Mouse (Mus musculus): Measurements from ENCODE around the gene Krt76. TPM values are rescaled to one million over a fixed set of nuclear protein-coding genes. Genes with fewer than 3 reads are reported as not detected.

Gene Krt76
- not detected for total RNA-seq (2021)

GRCm38 (mm10) chr15:101892820-101893219 is at the start of gene Krt76:
Gene Krt76, minus strand, starts transcription at chr15:101892920.
- no peak for DNase-seq

- DNase-seq, result no peak
Observed at GRCm38 (mm10) chr15:101941948-101942347, 49.2 kb upstream of the Krt76 start.

DNA sequence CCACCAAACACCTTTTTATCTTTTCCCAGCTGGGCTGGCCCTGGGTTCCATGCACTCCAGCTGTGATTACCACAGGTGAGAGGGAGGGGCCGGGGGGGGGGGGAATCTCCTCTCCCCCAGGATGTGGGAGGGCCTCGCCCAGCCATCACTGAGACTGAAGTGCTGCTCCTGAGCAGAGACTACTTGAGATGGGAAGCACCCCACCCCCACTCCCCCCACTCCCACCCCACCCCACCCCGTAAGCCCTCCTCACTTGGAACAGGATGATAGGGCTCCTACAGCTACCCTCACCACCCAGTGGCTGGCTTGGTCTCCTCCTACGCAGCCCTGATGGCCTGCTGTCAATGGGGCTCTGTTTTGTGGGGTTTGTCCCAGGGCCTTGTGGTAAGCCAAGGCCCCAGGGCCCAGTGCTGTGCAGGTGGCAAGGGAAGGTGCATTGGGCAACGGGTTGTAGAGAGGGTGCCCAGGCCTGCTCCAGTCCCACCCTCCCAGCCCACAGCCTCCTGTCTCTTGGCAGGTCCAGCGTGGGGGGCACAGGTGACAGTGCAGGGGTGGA is 47.6 kb upstream of the Krt76 start, which contains the start of gene Krt79:
Gene Krt79 (minus strand): TSS at position 51 of the 556 bp plus-strand sequence.
- no peak for DNase-seq

GRCm38 (mm10) chr15:101938600-101939308 is 46.0 kb upstream of the Krt76 start:
- no peak for DNase-seq

GRCm38 (mm10) chr15:101933024-101933423 is 40.3 kb upstream of the Krt76 start:
- no peak for DNase-seq

GRCm38 (mm10) chr15:101929666-101930065 is 36.9 kb upstream of the Krt76 start:
- no peak for DNase-seq

GRCm38 (mm10) chr15:101929087-101929486 is 36.4 kb upstream of the Krt76 start:
- DNase-seq, result no peak

- no peak for DNase-seq
Observed at GRCm38 (mm10) chr15:101927340-101928080, 34.8 kb upstream of the Krt76 start.

DNA sequence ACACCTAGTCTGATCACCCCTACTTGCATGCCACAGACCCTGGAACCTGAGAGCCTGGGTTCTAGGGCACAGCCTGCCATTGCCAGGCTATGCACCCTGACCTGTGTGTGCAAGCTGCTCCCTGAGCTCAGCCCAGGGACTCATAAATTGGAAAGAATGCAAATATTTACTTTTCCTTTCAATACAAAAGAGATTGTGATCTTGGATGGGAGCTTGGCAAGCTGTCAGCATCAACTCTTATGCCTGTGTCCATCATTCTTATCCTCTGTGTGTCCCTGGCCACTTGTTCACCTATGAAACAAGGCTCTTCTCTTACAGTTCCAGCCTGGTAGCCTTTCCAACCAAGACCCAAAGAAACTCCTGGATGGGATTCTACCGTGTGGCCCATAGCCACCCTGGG is 32.3 kb upstream of the Krt76 start:
- no peak for DNase-seq

DNA sequence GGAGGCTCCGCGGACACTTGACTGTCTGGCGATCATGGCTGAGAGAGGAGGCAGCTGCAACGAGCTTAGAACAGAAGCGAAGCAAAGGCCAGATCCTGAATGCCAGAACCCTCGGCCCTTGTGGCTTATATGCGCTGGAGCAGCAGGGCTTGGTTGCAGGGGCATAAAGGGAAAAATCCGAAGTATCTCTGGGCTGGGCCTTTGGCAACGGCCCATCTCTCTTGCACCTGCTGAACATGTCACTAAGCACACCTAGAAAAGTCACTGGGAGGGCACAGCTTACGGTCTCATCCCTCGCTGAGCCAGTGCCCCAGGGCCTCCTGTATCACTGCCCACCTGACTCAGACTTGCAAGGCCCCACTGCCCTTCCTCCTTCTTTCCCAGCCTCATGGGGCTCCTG is 31.9 kb upstream of the Krt76 start, which contains the start of gene Krt4:
Gene Krt4 (minus strand): TSS at position 101 of the 400 bp plus-strand sequence.
- no peak for DNase-seq

DNA sequence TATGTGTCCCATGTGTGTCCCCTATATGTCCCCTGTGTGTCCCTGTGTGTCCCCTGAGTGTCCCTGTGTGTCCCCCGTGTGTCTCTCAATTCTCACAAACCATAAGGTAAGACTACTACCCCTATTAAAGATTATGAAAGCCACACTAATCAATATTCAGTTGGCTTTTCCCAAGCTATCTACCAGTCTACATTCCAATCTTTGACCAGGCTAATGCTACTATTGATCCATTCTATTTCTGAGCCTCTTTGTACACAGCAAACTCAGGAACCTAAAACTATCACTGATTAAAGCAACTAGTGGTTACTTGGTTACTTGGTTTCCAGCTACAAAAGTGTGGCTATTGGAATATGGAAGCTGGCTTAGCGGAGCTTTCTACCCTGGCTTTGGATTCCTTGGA is 29.6 kb upstream of the Krt76 start:
- DNase-seq, result no peak

DNA sequence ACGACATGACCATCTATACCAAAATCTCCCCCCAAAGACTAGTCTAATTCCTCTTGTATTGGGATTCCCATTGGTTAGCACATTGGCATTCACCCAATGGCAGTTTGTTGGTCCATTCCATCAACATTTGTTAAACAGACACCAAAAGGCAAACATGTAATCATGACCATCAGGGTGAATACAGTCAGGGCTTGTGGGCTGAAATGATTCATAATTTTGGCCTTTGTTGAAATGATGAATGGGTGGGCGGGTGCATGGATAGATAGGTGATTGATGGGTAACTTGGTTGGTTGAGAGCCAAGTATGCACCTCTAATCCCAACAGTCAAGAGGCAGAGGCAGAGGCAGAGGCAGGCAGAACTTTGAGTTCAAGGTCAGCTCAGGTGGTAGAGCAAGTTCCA is 23.4 kb upstream of the Krt76 start:
- DNase-seq, result no peak

DNA sequence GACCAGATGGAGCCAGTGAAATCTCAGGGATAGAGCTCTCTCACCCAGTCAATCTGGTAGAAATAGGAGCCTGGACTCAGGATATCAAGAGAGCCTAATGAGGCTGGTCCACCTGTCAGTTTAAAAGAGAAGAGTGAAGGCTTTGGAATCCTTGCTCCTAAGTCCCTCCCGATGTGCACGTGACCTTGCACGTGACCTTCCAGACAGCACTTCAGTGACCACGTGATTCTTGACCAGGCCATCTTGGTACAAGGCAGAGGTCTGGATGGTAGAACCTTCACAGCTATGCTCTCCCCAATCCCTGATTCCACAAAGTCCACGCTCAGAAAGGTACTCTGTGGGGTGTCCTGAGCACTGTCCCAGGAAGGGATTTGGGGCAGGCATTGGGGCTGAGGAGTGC is 12.1 kb upstream of the Krt76 start:
- no peak for DNase-seq

- no peak for DNase-seq
Observed at GRCm38 (mm10) chr15:101902171-101903149, 9.7 kb upstream of the Krt76 start.

GRCm38 (mm10) chr15:101895216-101895615 is 2.5 kb upstream of the Krt76 start:
- no peak for DNase-seq

DNA sequence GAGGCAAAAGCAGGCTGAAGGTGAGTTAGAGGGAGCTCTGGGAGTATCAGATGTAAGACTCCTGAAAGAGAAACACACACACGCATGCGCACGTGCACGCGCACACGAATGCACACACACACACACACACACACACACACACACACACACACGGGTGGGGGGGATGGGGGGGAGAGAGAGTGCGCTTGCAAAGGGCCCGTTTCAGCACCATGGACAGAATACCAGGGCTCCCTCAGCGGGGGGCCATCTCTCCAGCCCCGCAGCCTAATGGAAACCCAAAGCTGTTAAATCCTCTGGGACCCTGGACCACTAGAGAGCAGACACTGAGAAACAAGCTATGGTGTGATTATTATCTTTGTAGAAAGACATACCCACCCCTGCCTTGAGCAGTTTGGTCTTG is 12.9 kb downstream of the Krt76 start:
- no peak for DNase-seq

- DNase-seq, result no peak
Observed at GRCm38 (mm10) chr15:101878041-101878440, 14.7 kb downstream of the Krt76 start.

- no peak for DNase-seq
Observed at GRCm38 (mm10) chr15:101874383-101874782, 18.3 kb downstream of the Krt76 start.

DNA sequence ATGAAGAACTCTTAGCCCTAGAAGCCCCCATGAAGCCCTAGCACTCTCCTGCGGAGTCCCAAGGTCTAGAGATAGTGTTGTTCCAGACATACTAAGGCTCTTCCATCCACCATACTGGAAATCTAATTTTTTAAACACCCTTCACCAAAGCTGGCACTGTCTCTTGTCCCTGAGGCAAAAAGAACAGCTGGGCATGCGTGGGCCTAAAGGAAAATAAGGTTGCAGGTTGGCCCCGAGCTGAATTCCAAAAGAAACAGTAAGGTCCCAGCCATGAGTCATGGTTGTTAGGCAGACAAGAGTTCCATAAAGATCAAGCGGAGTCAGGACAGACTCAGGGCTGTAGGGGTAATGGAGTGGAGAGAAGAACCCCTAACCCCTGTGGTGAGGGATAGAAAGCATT is 19.5 kb downstream of the Krt76 start:
- DNase-seq, result no peak

GRCm38 (mm10) chr15:101869431-101869830 is 23.3 kb downstream of the Krt76 start, which contains the start of gene Krt77:
Gene Krt77, minus strand, starts transcription at chr15:101869705.
- peak; percentile 51 to 68 for DNase-seq

DNA sequence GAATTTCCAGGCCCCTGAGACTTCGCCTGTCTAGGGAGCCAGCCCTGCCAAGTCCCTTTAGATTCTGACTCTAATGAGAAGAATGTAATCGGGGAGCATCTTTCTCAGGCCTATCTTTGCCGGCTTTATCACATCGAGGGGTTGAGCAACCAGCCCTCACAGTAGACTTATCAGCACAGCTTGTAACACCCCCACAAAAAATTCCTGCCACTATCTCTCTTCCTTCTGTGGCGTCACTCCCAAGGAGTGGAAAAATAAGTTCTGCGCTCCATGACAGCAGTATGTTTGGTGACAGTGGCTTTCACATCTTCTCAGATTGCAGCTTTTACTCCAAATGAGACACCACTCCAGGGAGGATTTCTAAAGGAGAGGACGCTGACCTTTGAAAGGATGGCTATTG is 26.0 kb downstream of the Krt76 start:
- DNase-seq, result peak in 1 of 2 experiments; percentile 14
